Mouse (Mus musculus): ENCODE measurements around the gene Taf8. TPM values are rescaled to one million over a fixed set of nuclear protein-coding genes. Genes with fewer than 3 reads are reported as not detected.

Taf8 gene
- 10 to 100 TPM; 12.7 to 15.5 TPM for total RNA-seq (2021)

GRCm38 (mm10) chr17:47501946-47502706 is at the start of gene Taf8:
Taf8 (minus strand) TSS chr17:47502292.
- DNase-seq = peak; percentile 95
- intact Hi-C loops (cut with DNase I) = no loop called here

GRCm38 (mm10) chr17:47551049-47551448 is 49.0 kb upstream of the Taf8 start:
- no peak for DNase-seq
- intact Hi-C loops (cut with DNase I) = no loop called here

DNA sequence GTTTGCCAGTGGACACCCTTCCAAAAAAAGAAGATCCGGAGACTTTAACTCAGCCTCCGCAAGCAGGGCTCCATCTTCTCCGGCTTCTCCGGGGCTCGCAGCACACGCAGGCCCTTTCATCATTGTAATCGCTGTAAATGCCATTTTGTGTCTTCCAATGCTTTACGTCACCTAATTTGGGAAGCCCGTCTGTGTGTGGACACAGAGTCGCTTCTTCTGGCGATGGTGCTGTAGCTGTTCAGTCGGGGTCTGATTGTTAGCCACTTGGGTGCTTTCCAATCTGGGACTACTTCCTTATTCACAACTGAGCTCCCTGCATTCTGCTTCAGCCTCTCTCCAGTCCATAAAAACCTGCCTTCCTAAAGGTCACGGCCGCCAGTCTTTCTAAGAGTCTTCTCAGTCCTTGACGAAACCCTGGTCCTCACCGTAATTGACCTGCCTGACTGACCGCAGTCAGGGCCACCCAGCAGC is 43.8 kb upstream of the Taf8 start:
- intact Hi-C loops (cut with DNase I) = no loop called here
- no peak for DNase-seq

DNA sequence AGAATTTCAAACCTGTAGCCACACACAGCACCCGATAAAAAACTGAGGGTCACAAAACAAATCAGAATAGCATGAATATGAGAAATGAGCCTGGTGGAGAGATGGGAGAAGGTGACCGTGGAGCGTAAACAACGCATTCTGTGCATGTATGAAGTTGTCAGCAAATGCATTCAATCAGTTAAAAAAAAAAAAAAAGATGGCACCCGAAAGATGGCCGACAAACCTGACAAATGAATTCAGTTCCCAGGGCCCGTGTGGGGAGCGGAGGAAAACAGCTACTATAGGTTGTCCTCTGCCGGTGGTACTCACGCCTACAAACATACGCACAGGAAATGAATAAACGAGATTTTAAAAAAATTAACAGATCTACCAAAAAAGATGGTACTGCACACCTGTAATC is 43.1 kb upstream of the Taf8 start:
- intact Hi-C loops (cut with DNase I) = no loop called here

DNA sequence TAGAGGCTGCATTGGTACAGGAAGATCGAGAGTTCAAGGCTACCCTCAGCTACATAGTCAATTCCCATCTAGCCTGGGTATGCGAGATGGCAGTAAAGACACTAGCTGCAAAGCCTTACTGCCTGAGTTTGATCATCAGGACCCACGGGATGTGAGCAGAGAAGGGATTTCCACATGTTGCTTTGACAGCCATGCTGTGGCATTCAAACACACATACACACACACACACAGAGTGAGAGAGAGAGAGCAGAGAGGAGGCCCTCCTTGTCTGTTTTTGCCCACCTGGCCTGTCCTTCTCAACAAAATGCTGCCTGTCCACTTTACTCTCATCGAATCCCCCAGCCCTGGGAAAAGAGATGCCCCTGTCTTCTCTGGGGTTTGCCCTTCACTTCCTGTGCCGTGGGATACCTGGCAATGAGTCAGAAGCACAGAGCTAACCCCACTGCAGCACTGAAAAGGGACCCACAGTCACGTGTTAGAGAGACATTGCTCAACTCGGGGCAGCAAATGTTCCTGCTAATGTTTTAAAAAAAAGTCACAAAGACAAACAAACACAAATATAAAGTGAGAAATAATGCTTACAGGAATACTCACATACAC is 41.1 kb upstream of the Taf8 start:
- intact Hi-C loops (cut with DNase I) = no loop called here
- no peak for DNase-seq

More for the DNA sequence above, 43.1 kb upstream of the Taf8 start:
- DNase-seq = no peak

- no peak for DNase-seq
- intact Hi-C loops (cut with DNase I) = no loop called here
Observed at GRCm38 (mm10) chr17:47542061-47542460, 40.0 kb upstream of the Taf8 start.

DNA sequence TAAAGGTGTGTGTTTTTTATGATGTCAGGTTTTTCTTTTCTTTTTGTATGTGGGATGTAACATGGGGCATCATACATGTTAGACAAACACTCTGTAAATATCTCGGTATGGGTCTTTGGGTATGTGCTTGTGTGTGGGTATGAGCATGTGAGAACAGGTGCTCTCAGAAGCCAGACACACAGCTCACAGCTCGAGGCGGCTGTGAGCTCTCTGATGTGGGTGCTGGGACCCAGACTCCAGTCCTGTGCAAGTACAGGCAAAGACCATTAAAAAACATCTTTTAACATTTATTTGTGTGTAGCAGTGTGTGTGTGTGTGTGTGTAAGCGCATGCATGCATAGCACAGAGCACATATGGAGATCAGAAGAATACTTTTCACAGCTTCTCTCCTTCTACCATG is 37.0 kb upstream of the Taf8 start:
- no peak for DNase-seq
- intact Hi-C loops (cut with DNase I) = no loop called here

GRCm38 (mm10) chr17:47538049-47538448 is 36.0 kb upstream of the Taf8 start:
- intact Hi-C loops (cut with DNase I) = no loop called here
- no peak for DNase-seq

DNA sequence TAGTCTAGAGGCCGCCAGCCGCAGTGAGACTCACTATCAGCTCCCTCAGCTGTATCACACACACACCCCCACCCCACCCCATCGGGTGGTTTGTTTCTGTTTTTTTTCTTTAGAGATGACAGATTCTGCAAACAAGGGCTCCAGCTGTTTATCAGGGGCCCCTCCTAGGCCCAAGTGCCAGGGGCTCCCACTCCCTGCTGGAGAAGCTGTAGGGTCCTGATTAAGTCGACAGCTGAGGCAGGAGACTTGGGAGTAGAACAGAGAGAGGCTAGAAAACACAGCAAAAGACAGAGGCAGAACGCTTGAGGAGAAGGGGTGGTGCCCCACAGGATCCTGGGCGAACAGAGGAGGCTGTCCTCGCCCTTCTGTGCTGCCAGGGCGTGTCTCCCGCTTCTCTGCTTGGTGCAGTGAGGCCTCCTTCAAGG is 33.7 kb upstream of the Taf8 start:
- DNase-seq = no peak
- intact Hi-C loops (cut with DNase I) = no loop called here

DNA sequence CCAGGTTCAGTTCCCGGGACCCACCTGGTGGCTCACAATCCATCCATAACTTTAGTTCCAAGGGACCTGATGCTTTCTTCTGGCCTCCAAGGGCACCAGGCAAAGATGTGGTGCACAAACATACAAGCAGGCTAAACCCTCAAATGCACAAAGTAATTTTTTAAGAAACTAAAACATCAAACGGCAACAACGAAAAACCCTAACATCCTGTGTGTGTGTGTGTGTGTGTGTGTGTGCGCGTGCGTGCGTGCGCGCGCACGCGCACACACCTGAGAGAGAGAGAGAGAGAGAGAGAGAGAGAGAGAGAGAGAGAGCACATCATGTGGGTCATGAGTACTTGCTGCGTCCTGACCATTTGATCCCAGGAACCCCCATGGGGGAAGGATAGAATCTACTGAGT is 31.6 kb upstream of the Taf8 start:
- intact Hi-C loops (cut with DNase I) = no loop called here

GRCm38 (mm10) chr17:47532364-47532763 is 30.3 kb upstream of the Taf8 start:
- DNase-seq = no peak
- intact Hi-C loops (cut with DNase I) = no loop called here

More for the DNA sequence above, 31.6 kb upstream of the Taf8 start:
- DNase-seq = no peak

DNA sequence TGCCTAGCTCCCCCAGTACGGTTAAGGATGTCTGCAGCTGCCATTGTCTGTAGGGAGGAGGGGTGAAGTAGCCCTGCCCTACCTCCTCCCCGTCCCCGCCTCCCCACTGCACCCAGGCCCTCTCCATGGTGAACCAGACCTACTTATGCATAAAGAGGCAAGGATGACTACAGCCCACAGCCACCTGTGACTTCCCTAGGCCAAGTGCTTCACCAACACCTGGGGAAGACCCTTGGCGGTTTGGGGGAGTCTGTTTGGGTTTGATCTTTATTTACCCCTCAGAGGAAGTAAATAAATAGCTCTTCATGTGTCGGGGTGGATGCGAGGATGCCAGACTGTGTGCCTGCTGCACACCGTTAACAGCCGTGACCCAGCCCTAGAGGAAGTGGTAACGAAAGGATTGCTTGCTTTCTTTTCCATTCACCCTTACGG is 29.3 kb upstream of the Taf8 start:
- no peak for DNase-seq
- intact Hi-C loops (cut with DNase I) = no loop called here

DNA sequence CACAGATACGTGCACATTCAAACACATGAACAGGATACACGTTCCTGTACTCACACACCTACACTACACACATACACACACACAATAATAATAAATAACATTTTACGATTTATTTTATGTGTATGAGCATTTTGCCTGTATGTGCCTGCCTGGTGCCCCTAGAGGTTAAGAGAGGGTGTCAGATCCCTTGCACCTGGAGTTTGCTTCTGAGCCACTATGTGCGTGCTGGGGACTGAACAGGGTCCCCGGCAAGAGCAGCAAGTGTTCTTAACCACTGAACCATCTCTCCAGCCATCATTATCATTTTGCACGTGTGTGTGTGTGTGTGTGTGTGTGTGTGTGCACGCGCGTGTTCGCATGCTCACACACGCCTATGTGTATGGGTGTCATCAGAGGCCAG is 27.5 kb upstream of the Taf8 start:
- DNase-seq = no peak
- intact Hi-C loops (cut with DNase I) = no loop called here

DNA sequence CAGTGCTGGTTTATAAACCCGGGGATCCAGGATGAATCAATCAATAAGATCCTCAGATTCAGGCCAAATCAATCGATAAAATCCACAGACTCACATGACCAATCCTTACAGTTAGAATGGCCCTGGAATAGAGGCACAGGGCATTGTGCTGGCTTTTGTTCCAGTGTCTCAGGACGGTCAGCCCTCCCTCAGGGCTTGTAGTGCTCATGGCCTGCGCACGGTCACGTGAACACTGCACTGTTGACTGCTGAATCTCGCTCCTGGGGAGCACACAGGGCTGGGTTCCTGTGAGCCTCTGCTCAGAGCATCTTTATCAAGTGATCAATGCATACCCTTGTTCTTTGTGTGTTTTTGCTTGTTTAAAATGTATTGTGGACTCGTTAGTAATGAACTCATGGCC is 26.8 kb upstream of the Taf8 start:
- intact Hi-C loops (cut with DNase I) = no loop called here
- DNase-seq = no peak

- no peak for DNase-seq
- intact Hi-C loops (cut with DNase I) = no loop called here
Observed at GRCm38 (mm10) chr17:47527581-47528300, 25.6 kb upstream of the Taf8 start.

DNA sequence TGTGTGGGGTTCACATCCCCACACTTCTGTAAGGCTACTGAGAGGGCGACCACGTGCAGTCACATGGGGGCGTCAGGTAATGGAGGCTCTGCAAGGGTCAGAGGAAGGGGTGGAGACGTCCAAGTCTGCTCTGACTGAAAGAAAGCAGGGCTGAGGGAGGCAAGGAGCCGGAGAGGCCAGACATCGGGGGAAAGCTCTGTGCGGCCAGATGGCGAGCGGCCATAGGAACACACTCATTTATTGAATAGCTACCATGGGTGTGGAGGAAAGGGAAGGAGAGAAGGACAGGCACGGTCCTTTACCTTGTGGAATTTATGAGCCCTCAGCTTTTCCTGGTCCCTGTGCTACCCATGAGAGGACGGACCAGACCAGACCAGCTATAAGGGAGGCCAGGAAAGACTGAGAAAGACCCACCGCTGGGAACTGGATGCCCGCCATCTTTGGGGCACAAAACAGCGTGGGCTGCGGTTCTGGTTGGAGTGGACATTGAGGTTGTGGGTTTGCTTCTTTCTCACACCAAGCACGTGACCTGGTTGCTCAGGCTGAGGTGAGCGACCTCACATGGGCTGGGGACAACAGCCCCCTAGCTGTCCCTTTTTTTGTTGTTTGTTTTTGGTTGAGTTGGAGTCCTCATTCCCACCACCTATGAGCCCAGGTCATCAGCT is 24.9 kb upstream of the Taf8 start:
- intact Hi-C loops (cut with DNase I) = no loop called here

DNA sequence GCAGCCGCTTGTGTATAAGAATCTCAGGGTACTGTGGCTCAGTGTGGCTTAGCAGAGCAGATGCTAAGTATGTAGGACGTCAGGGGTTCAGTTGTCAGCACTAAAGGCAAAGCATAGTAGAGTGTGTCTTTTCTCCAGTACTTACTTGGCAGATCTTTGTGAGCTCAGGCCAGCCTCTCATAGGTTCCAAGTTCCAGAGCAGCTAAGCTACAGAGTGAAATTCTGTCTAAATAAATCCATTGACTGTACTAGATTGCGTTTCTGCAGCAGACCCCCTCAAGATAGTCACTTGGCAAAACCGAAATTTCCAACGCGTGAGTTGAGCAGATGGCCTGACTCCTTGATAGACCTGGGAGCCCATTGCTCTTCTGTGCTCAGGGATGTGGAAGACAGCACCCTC is 22.9 kb upstream of the Taf8 start:
- no peak for DNase-seq
- intact Hi-C loops (cut with DNase I) = no loop called here

More for the DNA sequence above, 24.9 kb upstream of the Taf8 start:
- no peak for DNase-seq

DNA sequence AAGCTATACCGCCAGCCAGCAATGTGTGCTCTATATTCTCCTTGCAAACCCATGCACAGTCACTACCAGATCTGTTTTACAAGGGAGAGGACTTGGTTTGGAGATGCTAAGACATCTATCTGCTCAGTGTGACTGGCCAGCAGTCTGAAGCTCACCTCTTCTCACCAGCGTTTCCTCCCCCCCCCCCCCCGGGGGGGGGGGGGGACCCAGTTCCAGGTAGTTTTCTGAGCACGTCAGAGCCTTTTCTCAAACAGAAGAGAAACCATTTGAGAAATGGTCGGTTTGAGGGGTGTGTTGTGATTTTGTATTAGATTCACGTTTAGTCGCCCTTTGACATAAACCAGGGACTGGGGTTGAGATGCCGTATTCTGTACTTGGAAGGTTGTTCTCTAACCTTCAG is 22.0 kb upstream of the Taf8 start:
- DNase-seq = no peak
- intact Hi-C loops (cut with DNase I) = no loop called here

DNA sequence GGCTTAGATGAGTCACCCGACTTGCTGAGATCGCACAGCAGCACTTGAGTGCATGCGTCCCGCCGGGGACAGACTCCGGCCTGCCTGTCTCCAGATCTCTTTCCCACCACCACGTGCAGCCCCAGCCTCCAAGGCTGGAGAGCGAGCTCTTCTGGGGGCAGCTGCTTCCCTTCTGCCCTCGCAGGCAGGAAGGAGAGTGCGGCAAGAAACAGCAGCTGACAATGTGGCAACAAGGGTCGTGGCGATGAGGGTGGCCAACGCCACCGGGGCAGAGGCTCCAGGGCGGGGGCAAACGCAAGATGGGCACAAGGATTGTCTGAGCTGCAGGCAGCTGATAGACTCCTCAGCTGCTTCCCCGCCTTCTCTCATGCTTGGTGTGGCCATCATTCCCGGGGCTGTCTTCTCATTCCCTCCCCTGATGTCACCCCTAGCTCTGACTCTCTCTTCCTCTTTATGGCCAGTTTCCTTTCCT is 21.2 kb upstream of the Taf8 start:
- peak; percentile 11 for DNase-seq
- intact Hi-C loops (cut with DNase I) = no loop called here

DNA sequence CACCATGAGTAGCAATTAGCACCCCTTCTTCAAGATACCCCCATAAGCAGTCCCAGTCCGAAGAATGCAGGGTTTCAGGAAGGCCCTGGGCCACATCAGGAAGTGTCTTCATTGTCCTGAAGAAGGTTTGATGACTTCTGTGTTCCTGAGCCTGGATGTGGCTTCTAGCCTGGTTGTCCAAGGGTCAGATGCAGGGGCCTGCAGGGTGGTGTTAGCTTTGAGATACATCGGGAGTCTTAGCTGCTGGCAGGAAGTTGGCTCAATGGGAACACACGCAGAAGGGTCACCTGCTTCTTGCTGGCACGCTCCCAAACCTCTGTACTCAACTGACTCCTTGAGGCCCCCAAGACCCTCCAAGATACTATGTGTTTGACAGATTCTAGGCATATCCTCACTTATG is 20.4 kb upstream of the Taf8 start:
- no peak for DNase-seq
- intact Hi-C loops (cut with DNase I) = no loop called here
